Mouse (Mus musculus) lung, postnatal 0 days (tissue): ENCODE measurements around the gene Olfr520.

Experiments used
- CTCF ChIP-seq: IDR thresholded peaks from 2 replicates; pipeline ENCODE4 v1.5.1; 2016; ENCODE audit warnings: antibody characterized with exemption, mild to moderate bottlenecking
- EP300 ChIP-seq: IDR thresholded peaks from 2 replicates; pipeline ENCODE4 v1.6.1; 2016; ENCODE audit warnings: antibody characterized with exemption, mild to moderate bottlenecking, control low read depth

DNA sequence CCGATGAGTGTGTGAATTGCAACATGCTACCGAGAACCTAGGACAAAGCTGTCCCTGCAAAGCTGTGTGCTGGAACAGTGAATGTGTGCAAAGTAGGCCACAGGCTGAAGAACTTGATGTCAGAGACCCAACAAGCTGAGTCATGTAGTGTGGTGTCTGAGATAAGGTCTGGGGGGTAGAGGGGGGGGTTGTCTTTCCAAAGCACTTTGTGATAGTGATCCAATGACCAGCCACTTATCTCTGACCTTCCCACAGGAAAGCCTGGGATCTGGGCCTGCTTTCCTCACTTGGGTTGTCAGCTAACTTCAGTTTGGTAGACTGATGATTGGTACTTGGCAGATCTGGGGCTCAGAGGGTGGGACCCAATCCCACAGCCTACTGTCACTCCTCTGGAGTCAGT is 4.5 kb downstream of the Olfr520 start:
- TF ChIP-seq EP300 (no peak), CTCF (no peak)
